Mouse (Mus musculus): ENCODE data around the gene Fbxw21. TPM values are rescaled to one million over a fixed set of nuclear protein-coding genes. Genes with fewer than 3 reads are reported as not detected.

The Fbxw21 gene
- polyA plus RNA-seq, 1 experiment, result not detected

- Histone ChIP-seq H3K4me3 (ENCODE audit: control insufficient read depth, insufficient read depth, low read length) (no peak overlapping the region), H3K27ac (ENCODE audit: control insufficient read depth, insufficient read depth, low read length) (no peak overlapping the region), H3K27me3 (ENCODE audit: control insufficient read depth, insufficient read depth, low read length) (no peaks in the 10 kb centered on the region), H3K4me1 (replicated peaks; ENCODE audit: control insufficient read depth, insufficient read depth, low read length) (peaks cover 11% of the 10 kb centered on the region), H3K36me3 (ENCODE audit: control insufficient read depth, insufficient read depth, low read length) (no peaks in the 10 kb centered on the region)
- TF ChIP-seq CTCF (IDR thresholded peaks at IDR 0.05; ENCODE audit: borderline replicate concordance, control insufficient read depth, extremely low read depth, insufficient read depth, low read length, poor library complexity) (0 out of 2 replicates have a peak, but pooled peaks have one; percentile 23), POLR2A (IDR thresholded peaks at IDR 0.05; ENCODE audit: control insufficient read depth, extremely low read depth, insufficient read depth, low read length, poor library complexity) (no peak)
- WGBS, result 62% methylated on average over 20 of the region's 20 CpGs
- no peak for DNase-seq
These were observed 61.4 kb downstream of the Fbxw21 start for GRCm38 (mm10) chr9:109100307-109100928.

GRCm38 (mm10) chr9:109098969-109099368 lies 62.9 kb downstream of the Fbxw21 start:
- Histone ChIP-seq H3K27me3 (ENCODE audit: control insufficient read depth, insufficient read depth, low read length) (no peaks in the 10 kb centered on the region), H3K36me3 (ENCODE audit: control insufficient read depth, insufficient read depth, low read length) (no peaks in the 10 kb centered on the region), H3K4me1 (replicated peaks; ENCODE audit: control insufficient read depth, insufficient read depth, low read length) (peaks cover 19% of the 10 kb centered on the region), H3K27ac (ENCODE audit: control insufficient read depth, insufficient read depth, low read length) (no peak overlapping the region), H3K4me3 (ENCODE audit: control insufficient read depth, insufficient read depth, low read length) (no peak overlapping the region)
- DNase-seq, result no peak
- TF ChIP-seq CTCF (IDR thresholded peaks at IDR 0.05; ENCODE audit: borderline replicate concordance, control insufficient read depth, extremely low read depth, insufficient read depth, low read length, poor library complexity) (no peak), POLR2A (IDR thresholded peaks at IDR 0.05; ENCODE audit: control insufficient read depth, extremely low read depth, insufficient read depth, low read length, poor library complexity) (no peak)
- WGBS, result 89% methylated on average over 6 of the region's 6 CpGs

GRCm38 (mm10) chr9:109098366-109098765 lies 63.5 kb downstream of the Fbxw21 start:
- no peak overlapping the region for H3K27ac ChIP-seq (ENCODE audit: control insufficient read depth, insufficient read depth, low read length)

GRCm38 (mm10) chr9:109097831-109098230 lies 64.0 kb downstream of the Fbxw21 start:
- peaks cover 19% of the 10 kb centered on the region for H3K4me1 ChIP-seq (replicated peaks; ENCODE audit: control insufficient read depth, insufficient read depth, low read length)
- H3K27me3 ChIP-seq (ENCODE audit: control insufficient read depth, insufficient read depth, low read length), result no peaks in the 10 kb centered on the region
- no peak for DNase-seq
- no peaks in the 10 kb centered on the region for H3K36me3 ChIP-seq (ENCODE audit: control insufficient read depth, insufficient read depth, low read length)
- TF ChIP-seq CTCF (IDR thresholded peaks at IDR 0.05; ENCODE audit: borderline replicate concordance, control insufficient read depth, extremely low read depth, insufficient read depth, low read length, poor library complexity), result no peak
- TF ChIP-seq POLR2A (IDR thresholded peaks at IDR 0.05; ENCODE audit: control insufficient read depth, extremely low read depth, insufficient read depth, low read length, poor library complexity), result no peak
- no peak overlapping the region for H3K4me3 ChIP-seq (ENCODE audit: control insufficient read depth, insufficient read depth, low read length)
- H3K27ac ChIP-seq (ENCODE audit: control insufficient read depth, insufficient read depth, low read length), result no peak overlapping the region
- WGBS, result 92% methylated on average over 5 of the region's 5 CpGs

More at GRCm38 (mm10) chr9:109098366-109098765, 63.5 kb downstream of the Fbxw21 start:
- no peaks in the 10 kb centered on the region for H3K36me3 ChIP-seq (ENCODE audit: control insufficient read depth, insufficient read depth, low read length)
- no peaks in the 10 kb centered on the region for H3K27me3 ChIP-seq (ENCODE audit: control insufficient read depth, insufficient read depth, low read length)
- no peak for TF ChIP-seq CTCF (IDR thresholded peaks at IDR 0.05; ENCODE audit: borderline replicate concordance, control insufficient read depth, extremely low read depth, insufficient read depth, low read length, poor library complexity)
- TF ChIP-seq POLR2A (IDR thresholded peaks at IDR 0.05; ENCODE audit: control insufficient read depth, extremely low read depth, insufficient read depth, low read length, poor library complexity), result no peak
- no peak for DNase-seq
- no peak overlapping the region for H3K4me3 ChIP-seq (ENCODE audit: control insufficient read depth, insufficient read depth, low read length)
- 92% methylated on average over 8 of the region's 8 CpGs for WGBS
- H3K4me1 ChIP-seq (replicated peaks; ENCODE audit: control insufficient read depth, insufficient read depth, low read length), result peaks cover 19% of the 10 kb centered on the region

- 89% methylated on average over 6 of the region's 6 CpGs for WGBS
- Histone ChIP-seq H3K27ac (ENCODE audit: control insufficient read depth, insufficient read depth, low read length) (no peak overlapping the region), H3K4me3 (ENCODE audit: control insufficient read depth, insufficient read depth, low read length) (no peak overlapping the region)
These were observed 64.5 kb downstream of the Fbxw21 start for GRCm38 (mm10) chr9:109097291-109097690.

GRCm38 (mm10) chr9:109096856-109097255 lies 65.0 kb downstream of the Fbxw21 start:
- WGBS, result 94% methylated on average over 6 of the region's 6 CpGs
- H3K4me1 ChIP-seq (replicated peaks; ENCODE audit: control insufficient read depth, insufficient read depth, low read length), result peaks cover 19% of the 10 kb centered on the region
- H3K27me3 ChIP-seq (ENCODE audit: control insufficient read depth, insufficient read depth, low read length), result no peaks in the 10 kb centered on the region
- no peak overlapping the region for H3K4me3 ChIP-seq (ENCODE audit: control insufficient read depth, insufficient read depth, low read length)
- H3K36me3 ChIP-seq (ENCODE audit: control insufficient read depth, insufficient read depth, low read length), result no peaks in the 10 kb centered on the region
- DNase-seq, result no peak
- no peak overlapping the region for H3K27ac ChIP-seq (ENCODE audit: control insufficient read depth, insufficient read depth, low read length)
- TF ChIP-seq CTCF (IDR thresholded peaks at IDR 0.05; ENCODE audit: borderline replicate concordance, control insufficient read depth, extremely low read depth, insufficient read depth, low read length, poor library complexity) (no peak), POLR2A (IDR thresholded peaks at IDR 0.05; ENCODE audit: control insufficient read depth, extremely low read depth, insufficient read depth, low read length, poor library complexity) (no peak)

More at GRCm38 (mm10) chr9:109097291-109097690, 64.5 kb downstream of the Fbxw21 start:
- no peaks in the 10 kb centered on the region for H3K27me3 ChIP-seq (ENCODE audit: control insufficient read depth, insufficient read depth, low read length)
- H3K4me1 ChIP-seq (replicated peaks; ENCODE audit: control insufficient read depth, insufficient read depth, low read length), result peaks cover 19% of the 10 kb centered on the region
- no peak for TF ChIP-seq POLR2A (IDR thresholded peaks at IDR 0.05; ENCODE audit: control insufficient read depth, extremely low read depth, insufficient read depth, low read length, poor library complexity)
- no peak for TF ChIP-seq CTCF (IDR thresholded peaks at IDR 0.05; ENCODE audit: borderline replicate concordance, control insufficient read depth, extremely low read depth, insufficient read depth, low read length, poor library complexity)
- no peak for DNase-seq
- no peaks in the 10 kb centered on the region for H3K36me3 ChIP-seq (ENCODE audit: control insufficient read depth, insufficient read depth, low read length)
